Mouse (Mus musculus) C2C12 (cell line): ENCODE measurements at regions not wholly inside any gene's neighbourhood (a gene's known extent, or its start where the extent isn't known, plus 50 kb on each side); places are given as distances from the start of the nearest gene placed in this dataset.

ENCODE experiments used
- CEBPB ChIP-seq: IDR thresholded peaks from one replicate; pipeline ENCODE4 v1.6.1; 2011; ENCODE audit warnings: low read depth, mild to moderate bottlenecking, control low read depth, moderate library complexity
- CTCF ChIP-seq: IDR thresholded peaks from one replicate; pipeline ENCODE4 v1.5.1; 2011; ENCODE audit not compliant: control insufficient read depth, insufficient read depth, insufficient read length
- MAX ChIP-seq: IDR thresholded peaks from one replicate; pipeline ENCODE4 v1.6.1; 2011; ENCODE audit warnings: mild to moderate bottlenecking, control low read depth
- MYOG ChIP-seq: IDR thresholded peaks from one replicate; pipeline ENCODE4 v1.6.1; 2011; ENCODE audit not compliant: control insufficient read depth, insufficient read length; ENCODE audit errors: extremely low read depth
- USF1 ChIP-seq: IDR thresholded peaks from one replicate; pipeline ENCODE4 v1.6.1; 2011; ENCODE audit warnings: low read depth, mild to moderate bottlenecking, control low read depth, moderate library complexity

DNA sequence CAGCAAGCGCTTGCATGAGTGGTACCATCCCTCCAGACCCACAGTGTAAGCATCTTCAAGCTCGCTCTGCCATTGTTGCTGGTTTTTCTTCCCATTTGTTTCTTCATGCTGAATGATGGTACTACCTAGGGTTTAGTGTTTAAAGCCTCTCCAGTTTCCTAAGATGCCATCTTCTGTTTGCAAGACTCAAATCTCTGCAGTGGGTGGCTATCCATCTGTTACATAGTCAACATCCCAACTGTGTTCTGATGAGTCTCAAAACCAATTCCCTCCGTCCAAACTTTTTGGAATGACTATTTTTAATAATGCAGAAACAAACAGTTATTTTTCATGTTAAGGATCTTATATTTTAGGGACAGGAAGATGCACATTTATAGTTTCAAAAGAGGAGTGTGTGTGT lies 338.0 kb upstream of the Auts2 start:
- TF ChIP-seq CTCF (no peak), MAX (no peak), MYOG (no peak), CEBPB (no peak), USF1 (no peak)
